Mouse (Mus musculus): ENCODE data around the gene Arl2. TPM values are rescaled to one million over a fixed set of nuclear protein-coding genes. Genes with fewer than 3 reads are reported as not detected.
A peak's percentile ranks its signal among the peaks of the same experiment; 100 is the strongest.
"Not testable (repeated sequence)": the region's sequence is repeated elsewhere in the genome, so short reads cannot be mapped to it uniquely, and the experiment has no call there.

The Arl2 gene
- polyA plus RNA-seq, 1 experiment from 2014 or later = 73.4 TPM

DNA sequence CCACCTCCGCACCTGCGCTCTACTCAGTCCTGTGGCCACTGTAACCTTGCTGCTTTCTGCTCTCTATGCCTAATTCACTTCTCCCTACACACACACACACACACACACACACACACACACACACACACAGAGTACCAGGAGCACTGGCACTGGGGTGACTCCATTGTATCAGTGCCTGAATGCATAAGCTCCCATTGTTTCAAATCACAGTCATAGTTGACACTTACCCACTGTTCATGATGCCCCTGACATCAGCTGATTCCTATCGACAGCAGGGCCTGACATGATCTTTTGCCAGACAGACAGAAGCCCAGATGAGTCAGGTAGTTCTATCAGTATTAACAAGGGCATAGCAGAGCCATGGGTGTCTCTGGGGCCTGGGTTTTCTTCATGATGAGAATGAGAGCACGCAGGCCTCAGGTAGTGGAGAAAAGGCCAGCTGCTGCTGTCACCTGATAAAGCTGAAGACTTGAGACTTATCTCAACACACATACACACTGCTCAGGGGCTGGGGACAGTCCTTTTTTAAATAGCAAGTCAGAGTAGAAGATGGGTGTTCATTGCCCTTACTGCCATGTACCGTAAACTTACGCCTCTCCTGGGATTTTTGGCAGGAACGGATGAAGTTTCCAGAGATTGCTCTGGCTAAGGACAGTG lies 9.0 kb downstream of the Arl2 start:
- Histone ChIP-seq H3K9ac (ENCODE audit: low read depth, low read length) (peak overlapping the region; percentile 53; the same call in 1 of the 2 replicates), H3K36me3 (ENCODE audit: control insufficient read depth, insufficient read depth, low read length) (peaks cover 6% of the 10 kb centered on the region; the same call in 1 of the 2 replicates), H3K9me3 (ENCODE audit: control insufficient read depth, low read length) (no peaks in the 10 kb centered on the region), H3K4me3 (ENCODE audit: low read depth, low read length) (peak overlapping the region; percentile 17; the same call in 1 of the 2 replicates), H3K27ac (ENCODE audit: low read depth, low read length) (peak overlapping the region; percentile 88), H3K27me3 (replicated peaks; ENCODE audit: control insufficient read depth, insufficient read depth, low read length) (no peaks in the 10 kb centered on the region), H3K4me1 (replicated peaks; ENCODE audit: control insufficient read depth, insufficient read depth, low read length) (peaks cover 26% of the 10 kb centered on the region), H3K4me2 (peak overlapping the region; percentile 64)
- 65% methylated on average over 7 of the region's 7 CpGs for WGBS
- DNase-seq (ENCODE audit: low spot score) (no peak), ATAC-seq (replicated peaks; ENCODE audit: low FRiP score) (peak; percentile 84)

DNA sequence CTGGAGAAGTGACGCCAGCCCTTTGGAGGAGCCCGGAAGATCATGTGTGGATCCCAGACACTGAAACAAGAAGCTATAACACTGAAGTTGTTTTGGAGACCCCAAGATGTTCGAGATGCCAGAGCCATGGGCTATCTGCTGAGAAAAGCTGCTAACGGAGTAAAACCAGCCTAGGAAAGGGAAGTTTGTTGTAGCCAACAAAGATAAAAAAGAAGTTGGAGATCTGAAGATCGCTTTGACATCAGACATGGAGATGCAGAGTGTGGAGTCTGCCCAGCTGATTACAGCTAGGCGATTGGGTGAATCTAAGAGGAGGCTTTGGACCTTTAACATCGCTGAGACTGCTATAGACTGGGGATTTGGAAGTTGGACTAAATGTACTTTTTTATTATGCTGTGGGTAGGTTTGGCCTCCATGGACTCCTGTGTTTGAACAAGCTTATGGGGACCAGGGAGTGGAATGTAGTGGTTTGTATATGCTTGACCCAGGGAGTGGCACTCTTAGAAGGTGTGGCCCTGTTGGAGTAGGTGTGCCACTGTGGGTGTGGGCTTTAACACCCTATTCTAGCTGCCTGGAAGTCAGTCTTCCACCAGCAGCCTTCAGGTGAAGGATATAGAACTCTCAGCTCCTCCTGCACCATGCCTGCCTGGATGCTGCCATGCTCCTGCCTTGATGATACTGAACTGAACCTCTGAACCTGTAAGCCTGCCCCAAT lies 10.8 kb downstream of the Arl2 start:
- not testable (repeated sequence) for ATAC-seq (replicated peaks; ENCODE audit: low FRiP score); H3K36me3 ChIP-seq (ENCODE audit: control insufficient read depth, insufficient read depth, low read length); H3K4me3 ChIP-seq (ENCODE audit: low read depth, low read length); H3K27ac ChIP-seq (ENCODE audit: low read depth, low read length); H3K27me3 ChIP-seq (replicated peaks; ENCODE audit: control insufficient read depth, insufficient read depth, low read length); DNase-seq (ENCODE audit: low spot score); H3K9ac ChIP-seq (ENCODE audit: low read depth, low read length); H3K9me3 ChIP-seq (ENCODE audit: control insufficient read depth, low read length); H3K4me2 ChIP-seq
- peaks cover 26% of the 10 kb centered on the region for H3K4me1 ChIP-seq (replicated peaks; ENCODE audit: control insufficient read depth, insufficient read depth, low read length)
- 70% methylated on average over 7 of the region's 7 CpGs for WGBS

DNA sequence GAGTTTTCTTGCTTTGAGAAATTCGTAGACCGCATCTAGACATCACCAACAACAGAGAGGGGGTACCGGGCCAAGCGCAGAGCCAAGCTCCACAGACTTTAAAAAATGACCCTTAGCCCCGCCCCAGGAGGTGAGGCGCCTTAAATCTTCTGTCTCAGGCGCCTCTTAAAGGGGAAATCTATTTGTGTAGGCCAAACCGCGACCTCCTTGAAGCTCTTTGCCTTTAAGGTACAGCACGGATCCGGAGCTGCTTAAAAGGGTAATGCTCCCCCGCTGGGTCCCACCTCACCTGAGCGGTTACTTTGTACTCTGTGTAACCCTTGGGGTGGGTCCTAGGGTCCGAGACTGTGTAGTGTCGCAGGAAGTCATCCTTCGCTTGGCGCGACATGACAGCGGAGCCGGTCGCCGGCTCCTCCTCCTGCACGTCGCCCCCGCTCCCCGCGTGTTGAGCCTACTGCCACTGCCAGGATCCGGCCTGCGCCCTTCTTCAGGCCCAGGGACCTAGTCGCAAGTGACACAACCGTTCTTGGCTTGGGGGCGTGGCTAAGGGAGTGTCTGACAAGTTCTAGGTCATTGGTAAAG lies 13.5 kb downstream of the Arl2 start, which contains the start of gene Snx15:
TSS of gene Snx15 (minus strand) at position 545 of the 582 bp plus-strand sequence.
- peaks cover 15% of the 10 kb centered on the region for H3K4me1 ChIP-seq (replicated peaks; ENCODE audit: control insufficient read depth, insufficient read depth, low read length)
- DNase-seq (ENCODE audit: low spot score) = peak; percentile 92
- WGBS = under 1% methylated on average over 32 of the region's 32 CpGs
- H3K36me3 ChIP-seq (ENCODE audit: control insufficient read depth, insufficient read depth, low read length) = peaks cover 4% of the 10 kb centered on the region; the same call in 1 of the 2 replicates
- no peaks in the 10 kb centered on the region; the same call in 1 of the 2 replicates for H3K9me3 ChIP-seq (ENCODE audit: control insufficient read depth, low read length)
- H3K4me2 ChIP-seq = peak within 1 kb of the TSS; percentile 66
- H3K9ac ChIP-seq (ENCODE audit: low read depth, low read length) = peak within 1 kb of the TSS; percentile 71
- peak; percentile 85 for ATAC-seq (replicated peaks; ENCODE audit: low FRiP score)
- H3K27ac ChIP-seq (ENCODE audit: low read depth, low read length) = peak within 1 kb of the TSS; percentile 86
- peak within 1 kb of the TSS; percentile 56 for H3K4me3 ChIP-seq (ENCODE audit: low read depth, low read length)
- H3K27me3 ChIP-seq (replicated peaks; ENCODE audit: control insufficient read depth, insufficient read depth, low read length) = no peaks in the 10 kb centered on the region

DNA sequence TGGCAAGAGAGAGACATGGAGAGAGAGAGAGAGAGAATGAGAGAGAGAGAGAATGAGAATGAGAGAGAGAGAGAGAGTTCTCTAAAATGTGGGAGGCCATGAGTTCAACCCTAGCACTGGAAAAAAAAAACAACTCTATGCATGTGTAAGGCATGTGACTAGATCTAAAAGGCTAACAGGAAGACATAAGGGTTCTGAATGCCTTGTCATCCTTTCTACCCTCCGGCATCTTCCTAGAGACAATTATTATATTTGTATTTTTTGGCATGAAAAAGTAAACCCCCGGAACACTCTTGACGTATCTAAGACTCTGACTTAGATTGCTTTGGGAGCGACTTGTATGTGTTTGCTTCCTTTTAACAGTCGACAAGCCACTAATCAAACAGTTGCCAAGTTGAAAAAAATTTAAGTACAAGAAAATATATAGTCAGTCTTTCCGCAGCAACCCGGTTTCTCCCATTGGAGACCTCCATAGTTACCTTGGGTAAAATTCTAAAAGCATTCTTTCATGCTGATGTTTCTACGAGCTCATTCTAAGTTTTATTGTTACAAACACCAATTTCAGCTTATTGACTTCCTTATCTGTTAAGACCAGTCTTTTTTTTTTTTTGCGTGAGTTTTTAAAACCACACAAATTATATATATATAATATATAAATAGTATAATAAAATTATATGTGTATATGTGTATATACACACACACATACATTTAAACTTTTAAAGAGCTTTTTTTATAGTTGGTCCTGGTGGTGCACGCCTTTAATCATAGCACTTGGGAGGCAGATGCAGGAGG lies 14.4 kb downstream of the Arl2 start:
- H3K9me3 ChIP-seq (ENCODE audit: control insufficient read depth, low read length) = no peaks in the 10 kb centered on the region; the same call in 1 of the 2 replicates
- WGBS = 69% methylated on average over 10 of the region's 10 CpGs
- no peaks in the 10 kb centered on the region for H3K27me3 ChIP-seq (replicated peaks; ENCODE audit: control insufficient read depth, insufficient read depth, low read length)
- H3K4me3 ChIP-seq (ENCODE audit: low read depth, low read length) = peak overlapping the region; percentile 56
- H3K4me2 ChIP-seq = peak overlapping the region; percentile 66
- H3K9ac ChIP-seq (ENCODE audit: low read depth, low read length) = peak overlapping the region; percentile 71
- H3K36me3 ChIP-seq (ENCODE audit: control insufficient read depth, insufficient read depth, low read length) = peaks cover 4% of the 10 kb centered on the region; the same call in 1 of the 2 replicates
- no peak for ATAC-seq (replicated peaks; ENCODE audit: low FRiP score)
- peak overlapping the region; percentile 86; the same call in 1 of the 2 replicates for H3K27ac ChIP-seq (ENCODE audit: low read depth, low read length)
- peaks cover 9% of the 10 kb centered on the region for H3K4me1 ChIP-seq (replicated peaks; ENCODE audit: control insufficient read depth, insufficient read depth, low read length)
- no peak for DNase-seq (ENCODE audit: low spot score)

DNA sequence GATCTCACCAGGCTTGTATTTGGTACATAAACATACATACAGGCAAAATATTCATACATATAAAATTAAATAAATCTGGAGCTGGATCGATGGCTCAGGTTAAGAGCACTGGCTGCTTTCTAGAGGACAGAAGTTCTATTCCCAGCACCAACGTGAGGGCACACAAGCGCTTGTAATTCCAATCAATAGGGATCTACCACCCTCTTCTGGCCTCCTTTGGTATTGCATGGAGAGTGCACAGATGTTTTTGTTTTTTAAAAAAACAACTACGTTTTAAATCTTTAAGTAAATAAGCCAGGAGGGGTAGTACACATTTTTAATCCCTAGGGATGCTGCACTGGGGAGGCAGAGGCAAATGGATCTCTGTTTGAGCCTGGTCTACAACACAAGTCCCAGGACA lies 15.1 kb downstream of the Arl2 start:
- 19% methylated on average over 4 of the region's 4 CpGs for WGBS

DNA sequence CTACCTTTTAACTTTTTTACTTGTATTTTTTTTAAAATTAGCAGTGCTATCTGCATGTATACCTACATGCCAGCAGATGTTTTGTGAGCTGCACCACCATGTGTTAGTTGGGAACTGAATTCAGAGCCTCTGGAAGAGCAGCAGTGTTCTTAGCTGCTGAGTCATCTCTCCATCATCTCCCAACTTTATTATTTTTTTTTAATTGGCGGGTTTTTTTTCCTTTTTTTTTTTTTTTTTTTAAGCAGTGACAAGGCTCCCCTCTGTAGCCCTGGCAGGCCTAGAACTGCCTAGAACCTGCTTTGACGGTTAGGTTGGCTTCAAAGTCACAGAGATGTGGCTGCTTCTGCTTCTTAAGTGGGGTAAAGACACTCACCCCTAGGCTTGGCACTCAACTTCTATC lies 16.4 kb downstream of the Arl2 start:
- no peak overlapping the region for H3K4me2 ChIP-seq
- WGBS = 79% methylated on average over 2 of the region's 2 CpGs
- no peaks in the 10 kb centered on the region; the same call in none of the 2 replicates for H3K4me1 ChIP-seq (replicated peaks; ENCODE audit: control insufficient read depth, insufficient read depth, low read length)

More for the DNA sequence above, 15.1 kb downstream of the Arl2 start:
- no peak for ATAC-seq (replicated peaks; ENCODE audit: low FRiP score)
- peaks cover 4% of the 10 kb centered on the region; the same call in 1 of the 2 replicates for H3K36me3 ChIP-seq (ENCODE audit: control insufficient read depth, insufficient read depth, low read length)
- no peak overlapping the region for H3K9ac ChIP-seq (ENCODE audit: low read depth, low read length)
- no peaks in the 10 kb centered on the region for H3K27me3 ChIP-seq (replicated peaks; ENCODE audit: control insufficient read depth, insufficient read depth, low read length)
- H3K27ac ChIP-seq (ENCODE audit: low read depth, low read length) = no peak overlapping the region
- peaks cover 5% of the 10 kb centered on the region for H3K4me1 ChIP-seq (replicated peaks; ENCODE audit: control insufficient read depth, insufficient read depth, low read length)
- no peak overlapping the region for H3K4me3 ChIP-seq (ENCODE audit: low read depth, low read length)
- no peaks in the 10 kb centered on the region; the same call in 1 of the 2 replicates for H3K9me3 ChIP-seq (ENCODE audit: control insufficient read depth, low read length)
- H3K4me2 ChIP-seq = peak overlapping the region; percentile 66
- no peak for DNase-seq (ENCODE audit: low spot score)

DNA sequence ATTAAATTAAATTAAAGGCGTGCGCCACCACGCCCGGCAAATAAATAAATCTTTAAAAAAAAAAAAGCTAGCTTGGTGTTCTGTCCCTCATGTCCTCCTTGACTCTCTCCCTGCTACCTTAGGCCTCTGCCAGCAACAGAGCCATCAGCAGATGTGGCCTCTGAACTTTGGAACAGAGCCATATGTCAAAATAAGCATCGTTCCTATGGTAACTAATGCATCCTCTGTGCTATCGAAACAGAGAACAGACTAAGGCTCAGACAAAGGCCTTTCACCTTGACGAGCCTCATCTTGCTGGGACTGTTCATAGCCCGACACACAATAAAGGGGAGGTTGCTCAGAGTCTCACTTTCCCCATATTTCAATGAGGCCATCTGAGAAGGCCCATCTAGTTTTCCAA lies 18.0 kb downstream of the Arl2 start:
- ATAC-seq (replicated peaks; ENCODE audit: low FRiP score) (no peak), DNase-seq (ENCODE audit: low spot score) (no peak)
- no peak overlapping the region for H3K4me2 ChIP-seq
- peaks cover 3% of the 10 kb centered on the region for H3K4me1 ChIP-seq (replicated peaks; ENCODE audit: control insufficient read depth, insufficient read depth, low read length)
- no peak overlapping the region for H3K4me3 ChIP-seq (ENCODE audit: low read depth, low read length)
- no peak overlapping the region for H3K9ac ChIP-seq (ENCODE audit: low read depth, low read length)
- H3K9me3 ChIP-seq (ENCODE audit: control insufficient read depth, low read length) = no peaks in the 10 kb centered on the region; the same call in 1 of the 2 replicates
- peaks cover 4% of the 10 kb centered on the region; the same call in 1 of the 2 replicates for H3K36me3 ChIP-seq (ENCODE audit: control insufficient read depth, insufficient read depth, low read length)
- WGBS = 85% methylated on average over 8 of the region's 8 CpGs
- H3K27me3 ChIP-seq (replicated peaks; ENCODE audit: control insufficient read depth, insufficient read depth, low read length) = no peaks in the 10 kb centered on the region
- H3K27ac ChIP-seq (ENCODE audit: low read depth, low read length) = 0 out of 2 replicates have a peak overlapping the region, but pooled peaks have one; percentile 5

More for the DNA sequence above, 16.4 kb downstream of the Arl2 start:
- H3K9ac ChIP-seq (ENCODE audit: low read depth, low read length) = no peak overlapping the region
- H3K9me3 ChIP-seq (ENCODE audit: control insufficient read depth, low read length) = no peaks in the 10 kb centered on the region; the same call in 1 of the 2 replicates
- no peaks in the 10 kb centered on the region for H3K27me3 ChIP-seq (replicated peaks; ENCODE audit: control insufficient read depth, insufficient read depth, low read length)
- peaks cover 4% of the 10 kb centered on the region; the same call in 1 of the 2 replicates for H3K36me3 ChIP-seq (ENCODE audit: control insufficient read depth, insufficient read depth, low read length)
- no peak for DNase-seq (ENCODE audit: low spot score)
- no peak for ATAC-seq (replicated peaks; ENCODE audit: low FRiP score)
- no peak overlapping the region for H3K4me3 ChIP-seq (ENCODE audit: low read depth, low read length)
- H3K27ac ChIP-seq (ENCODE audit: low read depth, low read length) = no peak overlapping the region

DNA sequence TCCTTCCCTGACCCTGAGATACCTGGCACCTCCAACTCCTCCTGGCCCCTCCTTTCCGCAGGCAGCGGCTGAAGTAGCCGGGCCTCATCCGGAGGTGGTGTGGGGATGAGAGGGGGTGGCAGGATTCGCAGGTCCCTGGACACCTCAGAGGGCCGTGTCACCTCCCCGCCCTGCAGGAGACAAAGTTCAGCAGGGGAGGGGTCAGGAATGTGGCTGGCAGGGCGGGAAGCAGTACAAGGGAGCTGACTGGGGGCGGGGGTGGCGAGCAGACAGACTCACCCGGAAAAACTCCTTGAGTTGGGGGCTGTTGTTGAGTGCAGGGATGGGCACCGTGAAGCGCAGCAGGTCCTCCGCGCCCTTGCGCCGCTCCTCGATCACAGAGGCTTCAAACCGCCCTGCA lies 19.6 kb downstream of the Arl2 start:
- H3K9me3 ChIP-seq (ENCODE audit: control insufficient read depth, low read length) = no peaks in the 10 kb centered on the region; the same call in 1 of the 2 replicates
- ATAC-seq (replicated peaks; ENCODE audit: low FRiP score) (no peak), DNase-seq (ENCODE audit: low spot score) (no peak)
- H3K36me3 ChIP-seq (ENCODE audit: control insufficient read depth, insufficient read depth, low read length) = peaks cover 4% of the 10 kb centered on the region; the same call in 1 of the 2 replicates
- H3K4me2 ChIP-seq = peak overlapping the region; percentile 41
- H3K4me3 ChIP-seq (ENCODE audit: low read depth, low read length) = peak overlapping the region; percentile 17; the same call in 1 of the 2 replicates
- H3K27me3 ChIP-seq (replicated peaks; ENCODE audit: control insufficient read depth, insufficient read depth, low read length) = no peaks in the 10 kb centered on the region
- peaks cover 6% of the 10 kb centered on the region for H3K4me1 ChIP-seq (replicated peaks; ENCODE audit: control insufficient read depth, insufficient read depth, low read length)
- H3K27ac ChIP-seq (ENCODE audit: low read depth, low read length) = no peak overlapping the region; the same call in 1 of the 2 replicates
- 56% methylated on average over 19 of the region's 19 CpGs for WGBS
- no peak overlapping the region for H3K9ac ChIP-seq (ENCODE audit: low read depth, low read length)
